Comparison of ENCODE assay signal across 18 mouse cellular contexts in genomic region chr5:126088251-126088914, GRCm38 (mm10).
A peak's percentile ranks its signal among the peaks of the same experiment; 100 is the strongest.
DNase-seq lines count a peak whose midpoint lies in the region; ATAC-seq and TF ChIP-seq lines count a peak whose summit lies in the region.
"Had no signal": no experiment of that assay in that cellular context is flagged by ENCODE, and none has a peak within 500 bp of the region (broad histone marks: within the 10 kb centered on the region; RNA-seq: fewer than 3 reads in every experiment).

No protein-coding gene starts in this region.

- ATAC-seq in hindbrain, postnatal 0 days = peak; percentile 49
- no peak for ATAC-seq in hindbrain, embryonic 12.5 days (ENCODE audit: low FRiP score)
- no peak for ATAC-seq in midbrain, embryonic 16.5 days
- no peak for ATAC-seq in stomach, postnatal 0 days (ENCODE audit: low FRiP score, low TSS enrichment)
- ATAC-seq: activated CD4-positive, CD25-positive, alpha-beta regulatory T cell, adult 4 months; inflammation-experienced regulatory T-cells, adult 6 months had no signal

- H3K4me2 ChIP-seq in hindbrain, postnatal 0 days (ENCODE audit: low read depth, low read length) = no peak overlapping the region
- no peak overlapping the region for H3K4me2 ChIP-seq in hindbrain, embryonic 12.5 days (replicated peaks)
- H3K4me2 ChIP-seq in midbrain, embryonic 16.5 days (ENCODE audit: low read length) = no peak overlapping the region
- no peak overlapping the region for H3K4me2 ChIP-seq in stomach, postnatal 0 days (replicated peaks; ENCODE audit: low read depth)
- H3K4me2 ChIP-seq: heart, embryonic 15.5 days had no signal

- peak; percentile 53 to 71 for DNase-seq in cerebellum, postnatal 10 days
- no peak for DNase-seq in cerebellum, adult 11 months
- DNase-seq in hindbrain, postnatal 0 days (ENCODE audit: low spot score) = peak; percentile 63
- DNase-seq in midbrain, embryonic 10.5 days (ENCODE audit: low spot score) = peak; percentile 16
- DNase-seq in retina, embryonic 14.5 days (ENCODE audit: low spot score) = peak; percentile 38
- no peak for DNase-seq in stomach, postnatal 0 days (ENCODE audit: low spot score)
- DNase-seq: adrenal gland, postnatal 14 days; cerebellum, adult 9-11 months; heart, postnatal 4 days; kidney, adult 18-20 months; kidney, postnatal 4 days; right cerebral cortex, postnatal 14 days had no signal

- peak overlapping the region; percentile 21 for H3K27ac ChIP-seq in hindbrain, postnatal 0 days
- H3K27ac ChIP-seq in hindbrain, embryonic 12.5 days = no peak overlapping the region
- peak overlapping the region; percentile 63 for H3K27ac ChIP-seq in midbrain, embryonic 10.5 days (replicated peaks)
- H3K27ac ChIP-seq in midbrain, embryonic 16.5 days (ENCODE audit: low read length) = no peak overlapping the region
- no peak overlapping the region for H3K27ac ChIP-seq in stomach, postnatal 0 days (replicated peaks)
- H3K27ac ChIP-seq: heart, embryonic 15.5 days; liver, embryonic 14.5 days had no signal

- H3K27me3 ChIP-seq in hindbrain, postnatal 0 days (ENCODE audit: insufficient read depth, low read length) = no peaks in the 10 kb centered on the region
- H3K27me3 ChIP-seq in hindbrain, embryonic 12.5 days = no peaks in the 10 kb centered on the region
- no peaks in the 10 kb centered on the region for H3K27me3 ChIP-seq in midbrain, embryonic 10.5 days (ENCODE audit: low read depth, poor library complexity, severe bottlenecking)
- no peaks in the 10 kb centered on the region for H3K27me3 ChIP-seq in midbrain, embryonic 16.5 days (ENCODE audit: control insufficient read depth, insufficient read depth, low read depth, low read length)
- H3K27me3 ChIP-seq in stomach, postnatal 0 days (ENCODE audit: control insufficient read depth, insufficient read depth, low read length) = no peaks in the 10 kb centered on the region
- H3K27me3 ChIP-seq: heart, embryonic 15.5 days had no signal

- no peak for TF ChIP-seq CTCF in hindbrain, postnatal 0 days (IDR thresholded peaks at IDR 0.05; ENCODE audit: low read depth)
- TF ChIP-seq CTCF in stomach, postnatal 0 days (IDR thresholded peaks at IDR 0.05; ENCODE audit: low read depth) = no peak

- no peaks in the 10 kb centered on the region for H3K36me3 ChIP-seq in hindbrain, postnatal 0 days (ENCODE audit: insufficient read depth, low read length)
- H3K36me3 ChIP-seq in hindbrain, embryonic 12.5 days = no peaks in the 10 kb centered on the region
- H3K36me3 ChIP-seq in midbrain, embryonic 10.5 days = no peaks in the 10 kb centered on the region
- no peaks in the 10 kb centered on the region for H3K36me3 ChIP-seq in midbrain, embryonic 16.5 days (ENCODE audit: control insufficient read depth, insufficient read depth, low read length)
- no peaks in the 10 kb centered on the region for H3K36me3 ChIP-seq in stomach, postnatal 0 days (ENCODE audit: control insufficient read depth, insufficient read depth, low read length)
- H3K36me3 ChIP-seq: heart, embryonic 15.5 days had no signal

- no peaks in the 10 kb centered on the region for H3K4me1 ChIP-seq in hindbrain, postnatal 0 days (ENCODE audit: insufficient read depth, low read length)
- H3K4me1 ChIP-seq in hindbrain, embryonic 12.5 days = no peaks in the 10 kb centered on the region
- peaks cover 41% of the 10 kb centered on the region for H3K4me1 ChIP-seq in midbrain, embryonic 10.5 days
- H3K4me1 ChIP-seq in midbrain, embryonic 16.5 days (ENCODE audit: control insufficient read depth, insufficient read depth, low read length) = peaks cover 6% of the 10 kb centered on the region; the same call in 1 of the 2 replicates
- no peaks in the 10 kb centered on the region for H3K4me1 ChIP-seq in stomach, postnatal 0 days (replicated peaks; ENCODE audit: control insufficient read depth, insufficient read depth)
- H3K4me1 ChIP-seq: heart, embryonic 15.5 days had no signal

- H3K9ac ChIP-seq in hindbrain, postnatal 0 days (replicated peaks; ENCODE audit: low read length) = no peak overlapping the region
- H3K9ac ChIP-seq in hindbrain, embryonic 12.5 days = no peak overlapping the region
- no peak overlapping the region for H3K9ac ChIP-seq in midbrain, embryonic 16.5 days (ENCODE audit: low read depth, low read length)
- H3K9ac ChIP-seq in stomach, postnatal 0 days (ENCODE audit: low read length) = no peak overlapping the region
- H3K9ac ChIP-seq: heart, embryonic 15.5 days; liver, embryonic 14.5 days had no signal

- H3K9me3 ChIP-seq in hindbrain, postnatal 0 days (ENCODE audit: low read length) = no peaks in the 10 kb centered on the region
- H3K9me3 ChIP-seq in hindbrain, embryonic 12.5 days (replicated peaks) = no peaks in the 10 kb centered on the region
- peaks cover 12% of the 10 kb centered on the region; the same call in 1 of the 2 replicates for H3K9me3 ChIP-seq in midbrain, embryonic 10.5 days (replicated peaks)
- H3K9me3 ChIP-seq in midbrain, embryonic 16.5 days (replicated peaks; ENCODE audit: control insufficient read depth, low read length, poor library complexity, severe bottlenecking) = no peaks in the 10 kb centered on the region
- H3K9me3 ChIP-seq in stomach, postnatal 0 days (ENCODE audit: control insufficient read depth, low read length) = no peaks in the 10 kb centered on the region
- H3K9me3 ChIP-seq: heart, embryonic 15.5 days had no signal

- TF ChIP-seq EP300 in stomach, postnatal 0 days (optimal IDR thresholded peaks at IDR 0.05) = no peak

- WGBS in hindbrain, postnatal 0 days = 34% methylated on average over 4 of the region's 4 CpGs
- 58% methylated on average over 4 of the region's 4 CpGs for WGBS in hindbrain, embryonic 12.5 days
- 50% methylated on average over 4 of the region's 4 CpGs for WGBS in midbrain, embryonic 10.5 days
- 25% methylated on average over 4 of the region's 4 CpGs for WGBS in midbrain, embryonic 16.5 days
- WGBS in stomach, postnatal 0 days = 60% methylated on average over 4 of the region's 4 CpGs

- no peak overlapping the region for H3K4me3 ChIP-seq in hindbrain, postnatal 0 days (ENCODE audit: low read length)
- no peak overlapping the region for H3K4me3 ChIP-seq in hindbrain, embryonic 12.5 days
- no peak overlapping the region for H3K4me3 ChIP-seq in midbrain, embryonic 10.5 days
- no peak overlapping the region for H3K4me3 ChIP-seq in midbrain, embryonic 16.5 days (ENCODE audit: low read depth, low read length)
- H3K4me3 ChIP-seq in stomach, postnatal 0 days (ENCODE audit: low read depth, low read length) = no peak overlapping the region
- H3K4me3 ChIP-seq: heart, embryonic 15.5 days had no signal

Comparison
In these comparisons a context has a peak if more than half of its experiments do, and no peak if none do; other contexts are left out.
1. DNase-seq: peak in cerebellum, postnatal 10 days (2 of 2), hindbrain, postnatal 0 days (single experiment), midbrain, embryonic 10.5 days (single experiment) and retina, embryonic 14.5 days (single experiment); none in cerebellum, adult 11 months (single experiment) and stomach, postnatal 0 days (single experiment).
2. H3K27ac ChIP-seq: peak in hindbrain, postnatal 0 days (single experiment) and midbrain, embryonic 10.5 days (single experiment); none in hindbrain, embryonic 12.5 days (single experiment), midbrain, embryonic 16.5 days (single experiment) and stomach, postnatal 0 days (single experiment).